Mouse (Mus musculus) T-helper 1 cell (primary cell): Measurements from ENCODE around the gene Olfr328.
"Not testable (repeated sequence)": the region's sequence is repeated elsewhere in the genome, so short reads cannot be mapped to it uniquely, and the experiment has no call there.

ENCODE experiments used
- in situ Hi-C: fragments of 300-600 bp; cut with MboI, MseI; formaldehyde crosslinking; loops from one replicate; pipeline ENCODE4 v1.15.1; 2025; ENCODE audit warnings: high pct_unique_total_duplicates

Gene Olfr328

DNA sequence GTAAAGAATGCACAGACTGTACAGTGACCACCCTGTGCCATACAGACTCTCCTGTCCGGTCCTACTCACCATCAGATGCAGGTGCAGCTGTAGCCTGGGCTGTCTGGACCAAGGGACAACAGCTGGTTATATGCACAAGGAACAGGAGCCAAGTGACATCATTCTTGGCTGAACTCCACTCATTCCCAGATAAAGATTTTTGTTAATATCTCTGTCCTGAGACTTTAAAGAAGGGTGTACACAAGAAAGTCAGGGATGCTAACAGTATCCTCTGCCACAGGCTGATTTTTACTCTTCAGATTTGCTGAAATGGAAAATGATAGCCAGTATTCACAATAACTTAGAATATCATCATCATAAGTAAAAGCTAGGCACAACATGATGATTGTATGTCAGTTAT lies at the start of gene Olfr328:
Gene Olfr328, minus strand, starts transcription at position 101 of the 400 bp plus-strand sequence.
- in situ Hi-C loops = no loop called here

DNA sequence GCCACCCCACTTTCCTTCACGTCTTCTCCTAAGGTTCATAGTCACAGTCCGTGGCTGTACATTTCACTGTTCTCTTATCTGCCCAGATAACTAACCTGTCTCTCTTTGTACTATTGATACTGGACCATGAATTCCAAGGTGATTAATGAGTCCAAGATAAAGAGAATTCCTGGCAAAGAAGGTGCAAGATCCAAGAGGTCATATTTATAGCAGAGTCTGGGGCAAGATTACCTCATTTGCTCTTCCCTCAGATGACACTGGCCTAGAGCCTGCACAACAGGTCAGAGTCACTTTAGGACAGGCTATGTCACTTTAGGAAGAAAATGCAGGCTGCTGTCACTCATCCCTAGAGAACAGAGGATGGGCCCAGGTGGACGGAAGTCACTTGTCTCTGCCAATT lies 49.8 kb upstream of the Olfr328 start:
- in situ Hi-C loops = no loop called here

DNA sequence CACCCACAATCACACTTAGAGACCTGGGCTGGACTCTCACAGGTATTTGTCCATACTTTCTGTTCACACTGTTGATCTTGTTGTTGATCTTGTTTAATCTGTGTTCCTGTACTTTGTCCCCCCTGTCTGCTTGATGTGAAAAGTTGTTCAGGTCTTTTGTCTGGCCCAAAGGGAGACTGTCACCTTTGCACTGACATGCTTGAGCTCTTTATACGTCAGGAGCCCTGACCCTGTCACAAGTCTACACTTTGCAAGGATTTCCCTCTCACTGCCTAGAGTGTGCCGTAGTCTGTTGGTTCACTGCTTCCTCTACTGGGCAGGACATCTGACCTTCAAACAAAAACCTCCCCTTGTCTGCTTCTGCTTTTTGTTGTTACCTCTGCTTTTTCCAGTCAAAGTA lies 49.3 kb upstream of the Olfr328 start:
- in situ Hi-C loops = no loop called here

DNA sequence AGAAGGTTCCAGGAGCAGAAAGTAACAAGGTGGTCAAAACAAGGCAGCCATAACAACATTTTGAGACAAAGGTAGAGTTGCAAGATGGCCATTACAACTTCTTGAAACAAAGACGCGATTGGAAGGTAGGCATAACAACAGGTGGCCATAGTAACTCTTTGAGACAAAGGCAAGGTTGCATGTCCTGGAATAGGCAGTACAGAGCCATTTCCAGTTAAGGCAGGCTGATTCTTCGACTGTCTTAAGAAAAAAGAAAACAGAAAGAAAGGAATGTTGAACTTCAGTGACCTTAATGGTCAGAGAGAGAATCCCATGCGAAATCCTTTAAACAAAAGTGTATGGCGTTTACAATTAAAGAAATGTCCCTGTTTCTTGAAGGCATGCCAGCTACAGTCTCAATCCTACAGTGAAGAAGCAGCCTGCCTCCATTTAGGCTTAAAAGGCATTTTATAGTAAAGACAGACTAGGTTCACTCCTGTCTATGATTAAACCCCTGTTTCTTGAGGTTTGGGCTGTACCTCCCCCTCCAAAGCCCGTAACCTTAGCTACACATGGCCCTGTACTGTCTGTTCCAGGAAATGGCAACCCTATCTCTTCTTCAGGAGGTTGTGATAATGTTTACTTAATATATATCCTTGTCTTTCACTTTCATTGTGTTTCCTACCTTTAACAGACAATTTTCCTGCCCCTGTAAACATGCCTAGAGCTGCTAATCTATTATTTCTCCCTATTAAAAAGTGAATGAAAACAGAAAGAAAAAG lies 47.5 kb upstream of the Olfr328 start:
- in situ Hi-C loops = no loop called here

DNA sequence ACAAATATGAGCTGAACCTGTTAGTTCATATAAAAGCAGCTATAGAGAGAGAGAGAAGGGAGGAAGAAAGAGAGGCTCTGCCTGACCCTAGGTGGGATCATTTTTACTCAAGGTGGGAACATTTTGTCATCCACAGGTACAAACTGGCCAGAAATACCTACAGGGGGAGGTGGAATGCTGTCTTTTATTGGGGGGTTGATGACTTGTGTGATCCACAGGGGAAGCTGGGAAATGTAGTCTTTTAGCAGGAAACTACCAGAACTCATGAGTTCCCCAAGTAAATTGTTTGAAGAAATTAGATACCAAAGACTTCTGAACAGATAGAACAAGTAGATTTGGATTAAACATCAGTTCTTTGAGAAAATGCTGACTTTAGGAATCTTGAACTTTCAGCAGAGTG lies 46.6 kb upstream of the Olfr328 start:
- in situ Hi-C loops = no loop called here

- in situ Hi-C loops = no loop called here
These were observed 42.4 kb upstream of the Olfr328 start for GRCm38 (mm10) chr11:58597837-58598236.

- in situ Hi-C loops = no loop called here
These were observed 39.4 kb upstream of the Olfr328 start, which contains the start of gene Olfr324 for GRCm38 (mm10) chr11:58594814-58595213. Gene Olfr324, plus strand, starts transcription at chr11:58595114.

- in situ Hi-C loops = no loop called here
These were observed 33.3 kb upstream of the Olfr328 start for GRCm38 (mm10) chr11:58588620-58589250.

DNA sequence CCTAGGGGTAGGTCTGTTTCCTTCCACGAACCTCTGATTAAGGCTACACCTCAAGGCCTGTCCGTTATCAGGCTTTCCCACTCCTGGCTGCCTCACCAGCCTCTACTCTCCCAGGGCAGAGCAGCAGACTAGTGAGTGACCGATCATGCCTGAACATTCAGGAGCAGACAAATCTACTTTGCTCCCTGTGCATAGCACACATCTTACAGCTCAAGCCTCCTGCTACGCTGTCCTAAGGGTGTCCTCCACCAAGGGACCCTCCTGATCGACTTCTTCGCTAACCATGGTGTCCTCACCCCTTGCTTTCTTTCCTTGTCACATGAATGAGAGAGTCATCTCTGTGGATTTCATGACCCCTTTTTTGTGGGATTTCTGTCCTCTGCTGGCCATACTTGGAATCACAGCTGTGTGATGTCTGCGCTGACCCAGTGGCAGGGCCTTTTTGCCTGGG lies 32.5 kb upstream of the Olfr328 start:
- in situ Hi-C loops = no loop called here

DNA sequence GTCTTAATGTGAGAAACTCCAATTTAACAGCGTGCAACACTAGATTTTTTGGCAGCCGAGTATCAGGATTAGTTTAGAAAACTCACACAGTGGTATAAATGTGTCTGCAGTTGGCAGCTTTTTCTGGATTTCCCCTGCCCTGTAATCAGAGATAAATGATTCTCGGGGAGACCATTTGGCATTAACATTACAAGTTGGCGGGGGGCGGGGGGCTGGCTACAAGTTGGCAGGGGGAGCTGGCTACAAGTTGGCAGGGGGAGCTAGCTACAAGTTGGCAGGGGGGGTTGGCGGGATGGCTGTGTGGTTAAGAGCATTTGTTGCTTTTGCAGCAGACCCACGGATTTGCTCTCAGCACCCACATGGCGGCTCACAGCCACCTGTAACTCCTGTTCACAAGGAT lies 23.2 kb upstream of the Olfr328 start:
- in situ Hi-C loops = no loop called here

GRCm38 (mm10) chr11:58577430-58577829 lies 22.0 kb upstream of the Olfr328 start, which contains the start of gene Olfr325:
Gene Olfr325, plus strand, starts transcription at chr11:58577730.
- in situ Hi-C loops = no loop called here

- in situ Hi-C loops = no loop called here
These were observed 15.0 kb upstream of the Olfr328 start, which contains the start of gene Olfr224 for GRCm38 (mm10) chr11:58570405-58570804. Gene Olfr224, minus strand, starts transcription at chr11:58570553.

DNA sequence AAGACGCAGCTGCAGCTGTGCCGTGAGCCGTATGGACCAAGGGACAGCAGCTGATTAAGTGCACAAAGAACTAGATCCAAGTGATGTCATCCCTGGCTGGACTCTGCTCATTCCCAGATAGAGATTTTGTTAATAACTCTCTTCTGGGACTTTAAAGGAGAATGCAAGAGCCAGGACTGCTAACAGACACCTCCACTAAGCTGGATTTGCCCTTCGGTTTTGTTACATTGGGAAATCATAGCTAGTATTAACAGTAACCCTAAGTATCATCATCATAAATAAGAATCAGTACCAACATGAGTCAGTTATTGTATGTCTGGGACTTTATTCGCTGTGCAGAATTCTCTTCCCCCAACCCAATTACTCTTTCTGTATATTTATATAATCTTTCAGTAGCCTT lies 9.1 kb downstream of the Olfr328 start, which contains the start of gene Olfr329-ps:
Gene Olfr329-ps, minus strand, starts transcription at position 101 of the 400 bp plus-strand sequence.
- in situ Hi-C loops = no loop called here

DNA sequence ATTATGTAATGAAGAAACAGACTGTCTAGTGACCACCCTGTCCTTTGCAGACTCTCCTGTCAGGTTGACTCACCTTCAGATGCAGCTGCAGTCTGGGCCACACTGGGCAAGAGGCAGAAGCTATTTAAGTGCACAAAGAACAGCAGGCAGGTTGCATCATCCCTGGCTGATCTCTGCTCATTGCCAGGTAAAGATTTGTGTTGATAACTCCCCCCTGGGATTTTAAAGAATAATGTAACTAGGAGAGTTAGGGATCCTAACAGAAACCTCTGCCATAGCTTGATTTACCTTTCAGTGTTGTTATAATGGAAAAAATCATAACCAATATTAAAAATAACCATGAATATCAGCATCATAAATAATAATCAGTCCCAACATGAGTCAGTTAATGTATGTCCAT lies 20.7 kb downstream of the Olfr328 start, which contains the start of gene Olfr330:
Gene Olfr330, minus strand, starts transcription at position 101 of the 400 bp plus-strand sequence.
- in situ Hi-C loops = not testable (repeated sequence)

- in situ Hi-C loops = not testable (repeated sequence)
These were observed 35.7 kb downstream of the Olfr328 start for GRCm38 (mm10) chr11:58519756-58520155.

- in situ Hi-C loops = not testable (repeated sequence)
These were observed 36.5 kb downstream of the Olfr328 start for GRCm38 (mm10) chr11:58518916-58519315.

GRCm38 (mm10) chr11:58509058-58509457 lies 46.4 kb downstream of the Olfr328 start:
- in situ Hi-C loops = not testable (repeated sequence)

GRCm38 (mm10) chr11:58502472-58502871 lies 53.0 kb downstream of the Olfr328 start, which contains the start of gene Olfr331:
Gene Olfr331, minus strand, starts transcription at chr11:58502572.
- in situ Hi-C loops = not testable (repeated sequence)
